ENCODE assay signal across 10 mouse cellular contexts in genomic region chr13:31956584-31956983, GRCm38 (mm10).
DNase-seq lines count a peak whose midpoint lies in the region; ATAC-seq and TF ChIP-seq lines count a peak whose summit lies in the region.
"Had no signal": no experiment of that assay in that cellular context is flagged by ENCODE, and none has a peak within 500 bp of the region (broad histone marks: within the 10 kb centered on the region; RNA-seq: fewer than 3 reads in every experiment).

No protein-coding gene starts in this region.

- H3K4me3 ChIP-seq in layer of hippocampus, adult 2 months, result no peak overlapping the region
- no peak overlapping the region for H3K4me3 ChIP-seq in small intestine, adult 2 months (ENCODE audit: low read depth, low read length)
- no peak overlapping the region for H3K4me3 ChIP-seq in hindbrain, embryonic 13.5 days
- H3K4me3 ChIP-seq: erythroblast, embryonic 14.5 days; liver, embryonic 15.5 days had no signal

- H3K9me3 ChIP-seq in hindbrain, embryonic 13.5 days, result no peaks in the 10 kb centered on the region
- H3K9me3 ChIP-seq: liver, embryonic 15.5 days had no signal

- H3K36me3 ChIP-seq in small intestine, adult 2 months (ENCODE audit: control insufficient read depth, insufficient read depth, low read length), result no peaks in the 10 kb centered on the region
- no peaks in the 10 kb centered on the region for H3K36me3 ChIP-seq in hindbrain, embryonic 13.5 days
- H3K36me3 ChIP-seq: liver, embryonic 15.5 days had no signal

- peak; percentile 60; the same call in 1 of the 2 replicates for ATAC-seq in erythroblast, adult 5-6 weeks (replicated peaks; ENCODE audit: low FRiP score, poor library complexity, severe bottlenecking)
- ATAC-seq in hindbrain, embryonic 13.5 days (ENCODE audit: low FRiP score), result no peak

- H3K27ac ChIP-seq in layer of hippocampus, adult 2 months, result no peak overlapping the region
- no peak overlapping the region for H3K27ac ChIP-seq in small intestine, adult 2 months (ENCODE audit: insufficient read depth, low read depth, low read length)
- H3K27ac ChIP-seq in hindbrain, embryonic 13.5 days, result no peak overlapping the region
- H3K27ac ChIP-seq: liver, embryonic 15.5 days had no signal

- TF ChIP-seq CTCF in layer of hippocampus, adult 2 months (conservative IDR thresholded peaks at IDR 0.05), result peak; percentile 81
- peak; percentile 79 for TF ChIP-seq CTCF in small intestine, adult 2 months (IDR thresholded peaks at IDR 0.05; ENCODE audit: extremely low read depth, insufficient read length, insufficient replicate concordance, low read depth, low read length)

- DNase-seq in ovary, postnatal 36 days (ENCODE audit: low spot score), result peak; percentile 36
- DNase-seq in ovary, postnatal 14 days (ENCODE audit: low spot score), result no peak
- peak; percentile 46 for DNase-seq in R1 (ENCODE audit: low read depth, low spot score)
- peak in 1 of 2 experiments; percentile 20 for DNase-seq in layer of hippocampus, adult 2 months (ENCODE audit: low spot score in 2 of 2)
- no peak for DNase-seq in right cerebral cortex, postnatal 25 days

- H3K27me3 ChIP-seq in small intestine, adult 2 months (ENCODE audit: control insufficient read depth, insufficient read depth, low read length), result no peaks in the 10 kb centered on the region
- no peaks in the 10 kb centered on the region for H3K27me3 ChIP-seq in hindbrain, embryonic 13.5 days
- H3K27me3 ChIP-seq: liver, embryonic 15.5 days had no signal

- no peaks in the 10 kb centered on the region for H3K4me1 ChIP-seq in small intestine, adult 2 months (ENCODE audit: control insufficient read depth, insufficient read depth, insufficient read length, low read length)
- H3K4me1 ChIP-seq in hindbrain, embryonic 13.5 days (replicated peaks), result peaks cover 4% of the 10 kb centered on the region
- H3K4me1 ChIP-seq: liver, embryonic 15.5 days had no signal

- H3K9ac ChIP-seq in hindbrain, embryonic 13.5 days, result no peak overlapping the region
- H3K9ac ChIP-seq: liver, embryonic 15.5 days had no signal

- WGBS in small intestine, adult 2 months, result 81% methylated on average over 6 of the region's 6 CpGs
- 86% methylated on average over 6 of the region's 6 CpGs for WGBS in hindbrain, embryonic 13.5 days

- no peak overlapping the region for H3K4me2 ChIP-seq in hindbrain, embryonic 13.5 days
- H3K4me2 ChIP-seq: liver, embryonic 15.5 days had no signal

- no peak for TF ChIP-seq POLR2A in small intestine, adult 2 months (IDR thresholded peaks at IDR 0.05; ENCODE audit: low read depth, low read length)

Comparison
In these comparisons a context has a peak if more than half of its experiments do, and no peak if none do; other contexts are left out.
1. DNase-seq: peak in ovary, postnatal 36 days (single experiment) and R1 (single experiment); none in ovary, postnatal 14 days (single experiment) and right cerebral cortex, postnatal 25 days (single experiment).